Mouse (Mus musculus): ENCODE results near the gene Nub1.

The Nub1 gene

DNA sequence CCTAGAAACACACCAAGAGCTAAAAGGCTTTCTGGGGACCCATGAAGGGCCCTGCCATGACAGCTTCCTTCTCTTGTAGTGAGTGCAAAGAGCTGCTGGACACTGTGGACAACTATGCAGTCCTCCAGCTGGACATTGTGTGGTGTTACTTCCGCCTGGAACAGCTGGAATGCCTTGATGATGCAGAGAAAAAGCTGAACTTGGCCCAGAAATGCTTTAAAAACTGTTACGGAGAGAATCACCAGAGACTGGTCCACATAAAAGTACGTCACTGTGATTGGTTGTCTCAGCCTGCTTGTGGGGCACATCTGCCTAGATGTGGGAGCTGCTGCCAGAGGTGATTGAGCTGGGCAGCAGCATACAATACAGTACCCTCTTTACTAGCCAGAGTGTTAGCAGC, 15.9 kb downstream of the Nub1 start:
- no peak for DNase-seq (ENCODE audit: low spot score in 2 of 2)

DNA sequence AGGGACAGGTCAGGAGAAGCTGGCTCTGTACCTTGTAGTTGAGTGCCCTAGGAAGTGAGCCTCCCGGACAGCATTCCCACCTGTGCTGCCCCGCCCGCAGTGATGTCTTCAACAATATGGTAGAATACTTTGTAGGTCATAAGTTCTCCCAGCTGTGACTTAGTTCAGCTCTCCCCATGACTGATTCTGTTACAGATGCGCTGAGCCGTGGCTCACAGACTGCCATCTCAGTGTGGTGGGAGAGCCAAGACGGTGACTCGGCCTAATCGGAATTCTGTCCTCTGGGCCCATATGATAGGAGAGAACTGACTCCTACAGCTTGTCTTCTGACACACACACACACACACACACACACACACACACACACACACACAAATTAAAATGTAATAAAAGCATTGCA, 19.3 kb downstream of the Nub1 start:
- no peak for DNase-seq (ENCODE audit: low spot score in 2 of 2)

DNA sequence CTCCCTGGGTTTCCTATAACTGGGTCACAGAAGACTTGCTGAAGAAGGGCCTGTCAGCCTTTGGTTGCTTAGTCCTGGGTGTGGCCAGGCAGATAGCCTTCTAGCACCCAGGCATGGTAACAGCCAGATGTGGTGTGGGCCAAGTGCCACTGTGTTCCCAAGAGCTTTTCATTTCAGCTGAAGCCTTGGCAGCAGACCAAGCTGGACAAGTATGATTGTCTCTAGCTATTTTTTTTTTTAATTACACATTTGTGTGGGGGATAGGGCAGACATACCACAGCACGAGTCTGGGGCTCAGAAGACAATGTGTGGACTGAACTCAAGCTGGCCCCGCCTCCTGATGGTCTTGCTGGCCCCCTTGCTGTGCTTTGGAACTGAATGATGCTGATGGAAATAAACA, 24.6 kb downstream of the Nub1 start:
- no peak for DNase-seq (ENCODE audit: low spot score in 2 of 2)

DNA sequence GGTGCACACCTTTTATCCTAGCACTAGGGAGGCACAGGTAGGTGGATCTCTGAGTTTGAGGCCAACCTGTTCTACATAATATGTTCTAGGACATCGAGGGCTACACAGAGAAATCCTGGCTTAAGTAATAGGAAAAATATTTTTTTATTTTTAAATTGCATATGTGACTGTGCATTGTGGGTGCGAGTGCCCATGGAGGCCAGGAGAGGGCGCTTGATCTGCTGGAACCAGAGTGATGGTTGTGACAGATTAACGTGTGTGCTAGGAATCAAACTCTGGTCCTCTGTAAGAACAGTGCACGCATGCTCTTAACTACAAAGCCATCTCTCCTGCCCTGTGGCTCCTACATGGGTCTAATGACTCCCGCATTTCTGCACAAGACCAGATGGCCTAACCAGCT, 26.3 kb downstream of the Nub1 start:
- no peak for DNase-seq (ENCODE audit: low spot score in 2 of 2)

DNA sequence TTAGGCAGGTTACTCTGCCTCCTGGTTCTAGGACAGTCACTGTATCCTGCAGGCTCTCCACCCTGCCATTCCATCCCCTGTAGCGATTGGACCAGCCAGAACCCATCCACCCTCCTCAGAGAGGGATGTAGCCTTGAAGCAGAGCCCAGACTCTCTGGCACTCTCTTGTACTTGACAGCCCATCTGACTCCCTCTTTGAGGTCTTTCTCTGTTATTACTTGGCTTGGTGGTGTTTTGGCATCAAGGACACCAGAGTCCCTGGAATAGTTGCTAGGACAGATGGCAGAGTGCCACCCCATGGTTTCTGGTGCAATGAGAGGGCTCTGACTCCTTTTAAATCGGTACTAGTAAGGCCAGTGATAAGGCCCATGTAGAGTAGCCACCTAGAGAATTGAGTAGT, 27.9 kb downstream of the Nub1 start:
- DNase-seq (ENCODE audit: low spot score in 2 of 2) = peak in 1 of 2 experiments; percentile 29

DNA sequence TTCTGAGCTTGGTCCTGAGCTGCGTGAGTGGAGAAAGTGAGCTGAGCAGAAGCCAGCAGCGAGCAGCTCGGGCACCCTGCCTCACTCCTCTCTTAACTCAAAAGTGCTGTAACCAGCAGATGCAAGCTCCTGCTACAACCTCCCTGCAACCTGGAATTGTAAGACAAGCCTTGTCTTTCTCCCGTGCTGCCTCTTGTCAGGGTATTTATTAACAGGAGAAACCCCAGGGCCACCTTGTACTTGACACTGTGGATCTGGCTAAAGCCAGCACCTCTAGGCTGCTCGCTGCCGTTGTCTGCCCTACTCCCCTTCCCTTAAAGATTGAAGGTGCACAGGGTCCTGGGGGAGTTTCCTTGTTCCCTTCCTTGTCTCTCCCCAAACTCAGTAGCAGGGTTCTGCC, 28.7 kb downstream of the Nub1 start:
- DNase-seq (ENCODE audit: low spot score in 2 of 2) = no peak

DNA sequence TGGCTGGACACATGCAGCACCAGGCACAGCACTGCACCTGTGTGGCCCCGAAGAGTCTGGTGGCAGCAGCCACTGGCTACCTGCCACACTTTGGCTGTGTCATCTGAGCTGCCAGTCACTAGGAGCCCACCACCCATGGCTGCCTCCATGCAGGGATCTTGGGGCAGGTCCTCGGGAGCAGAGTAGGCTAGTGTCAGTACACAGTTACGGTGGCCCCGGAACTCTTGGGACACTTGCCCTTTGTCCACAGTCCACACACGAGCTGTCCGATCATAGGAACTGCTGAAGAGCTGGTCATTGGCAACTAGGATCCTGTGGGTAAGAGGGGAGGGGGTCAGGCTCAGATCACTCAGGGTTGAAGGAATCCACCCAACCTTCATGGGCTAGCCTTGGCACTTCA, 32.7 kb downstream of the Nub1 start:
- DNase-seq (ENCODE audit: low spot score in 2 of 2) = no peak

DNA sequence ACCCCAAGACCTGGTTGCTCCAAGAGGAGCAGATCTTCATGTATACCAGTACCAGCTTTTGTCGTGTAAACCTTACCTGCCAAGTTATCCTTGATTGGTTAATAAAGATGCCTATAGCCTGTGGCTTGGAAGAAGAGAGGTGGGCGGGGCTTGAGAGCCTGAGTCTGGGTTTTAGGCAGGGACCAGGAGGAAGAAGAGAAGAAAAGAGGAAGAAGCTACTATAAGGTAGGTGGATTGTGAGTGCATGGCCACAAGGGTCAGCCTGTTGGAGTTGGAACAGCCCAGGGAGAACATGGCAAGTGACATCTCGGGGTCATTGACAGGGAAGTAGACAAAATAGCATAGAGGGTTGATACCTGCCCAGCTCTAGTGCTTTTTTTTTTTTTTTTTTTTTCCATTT, 34.5 kb downstream of the Nub1 start:
- no peak for DNase-seq (ENCODE audit: low spot score in 2 of 2)

DNA sequence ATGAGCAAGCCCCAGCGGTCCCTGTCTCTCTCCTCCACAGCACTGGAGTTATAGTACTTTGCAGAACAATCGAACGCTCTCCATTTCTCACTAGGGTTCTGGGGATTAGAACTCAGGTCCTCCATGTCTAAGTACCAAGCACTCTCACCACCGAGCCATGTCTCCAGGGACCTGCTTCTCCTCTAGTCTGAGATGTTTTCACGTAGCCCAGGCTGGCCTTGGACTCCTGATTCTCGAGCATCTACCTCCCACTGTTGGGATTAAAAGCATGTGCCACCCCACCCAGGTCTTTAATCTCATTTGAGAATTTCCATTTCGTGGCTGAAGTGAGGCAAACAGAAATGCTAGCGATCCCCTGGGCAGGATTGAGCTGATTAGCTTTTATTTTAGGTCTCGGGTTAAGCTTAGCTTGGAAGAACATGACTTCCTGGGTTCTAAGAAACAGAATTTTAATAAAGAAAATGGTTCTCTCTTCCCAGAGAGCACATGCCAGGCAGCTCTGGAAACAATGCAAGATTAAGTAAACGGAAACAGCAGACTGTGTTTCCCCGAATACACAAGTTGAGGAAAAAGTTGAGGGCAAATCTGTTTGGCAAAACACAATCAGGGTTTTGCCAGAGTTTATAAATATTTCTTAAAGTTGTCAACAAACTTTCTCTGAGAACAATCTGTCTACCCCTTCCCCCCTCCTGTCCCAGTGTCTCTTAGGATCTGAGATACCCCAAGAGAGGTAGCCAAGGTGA, 38.4 kb downstream of the Nub1 start:
- DNase-seq (ENCODE audit: low spot score in 2 of 2) = no peak

DNA sequence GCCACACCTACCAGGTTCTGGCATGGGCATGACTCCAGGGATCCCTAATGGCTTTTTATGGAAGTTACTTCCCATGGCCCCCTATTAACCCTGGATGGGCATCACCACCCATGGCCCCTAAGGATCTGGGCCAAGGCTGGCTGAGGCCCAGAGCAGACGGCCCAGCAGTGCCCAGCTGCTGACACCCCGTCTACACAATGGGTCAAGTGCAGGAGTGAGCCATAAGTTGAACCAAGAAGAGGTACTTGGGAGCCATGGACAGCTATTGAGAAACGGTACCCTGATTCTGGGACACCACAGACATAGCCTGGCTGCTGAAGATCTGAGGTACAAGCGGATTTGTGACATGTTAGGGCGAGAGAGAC, 38.9 kb downstream of the Nub1 start:
- no peak for DNase-seq (ENCODE audit: low spot score in 2 of 2)

DNA sequence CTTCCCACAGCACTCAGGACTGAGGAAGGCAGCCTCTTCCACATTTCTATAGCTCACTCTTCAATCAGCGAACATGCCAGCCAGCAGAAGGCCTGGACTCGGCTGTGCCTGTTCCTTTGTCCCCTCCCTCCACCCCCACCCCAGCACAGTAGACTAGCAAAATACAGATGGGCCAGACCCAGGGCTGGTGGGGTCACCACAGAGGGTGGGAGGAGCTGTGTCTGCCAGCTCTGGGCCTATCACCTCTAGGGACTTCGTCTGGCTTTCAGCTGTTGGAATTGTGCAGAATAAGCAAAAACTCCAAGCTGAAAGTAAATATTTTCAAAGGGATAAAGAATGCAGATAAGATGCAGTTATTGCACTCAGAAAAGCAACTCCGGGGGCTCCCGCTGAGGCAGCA, 39.5 kb downstream of the Nub1 start:
- DNase-seq (ENCODE audit: low spot score in 2 of 2) = no peak

DNA sequence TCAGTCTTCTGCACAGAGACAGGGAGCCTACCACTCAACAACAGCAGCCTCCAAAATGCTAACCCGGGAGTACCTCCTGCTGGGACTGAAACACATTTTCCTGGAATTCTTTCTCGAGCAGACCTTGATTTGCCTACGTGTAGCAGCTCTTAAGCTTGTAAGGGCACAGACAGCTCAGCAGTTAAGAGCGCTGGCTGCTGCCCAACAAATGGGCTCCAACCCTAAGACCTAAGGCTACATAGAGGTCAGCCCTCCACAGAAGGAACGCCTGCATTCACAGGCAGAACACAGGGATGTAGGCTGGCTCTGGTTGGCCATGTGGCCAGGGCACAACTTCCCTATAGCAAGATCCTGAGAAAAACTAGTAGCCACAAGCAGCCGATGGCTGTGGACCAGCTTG, 40.6 kb downstream of the Nub1 start:
- no peak for DNase-seq (ENCODE audit: low spot score in 2 of 2)

DNA sequence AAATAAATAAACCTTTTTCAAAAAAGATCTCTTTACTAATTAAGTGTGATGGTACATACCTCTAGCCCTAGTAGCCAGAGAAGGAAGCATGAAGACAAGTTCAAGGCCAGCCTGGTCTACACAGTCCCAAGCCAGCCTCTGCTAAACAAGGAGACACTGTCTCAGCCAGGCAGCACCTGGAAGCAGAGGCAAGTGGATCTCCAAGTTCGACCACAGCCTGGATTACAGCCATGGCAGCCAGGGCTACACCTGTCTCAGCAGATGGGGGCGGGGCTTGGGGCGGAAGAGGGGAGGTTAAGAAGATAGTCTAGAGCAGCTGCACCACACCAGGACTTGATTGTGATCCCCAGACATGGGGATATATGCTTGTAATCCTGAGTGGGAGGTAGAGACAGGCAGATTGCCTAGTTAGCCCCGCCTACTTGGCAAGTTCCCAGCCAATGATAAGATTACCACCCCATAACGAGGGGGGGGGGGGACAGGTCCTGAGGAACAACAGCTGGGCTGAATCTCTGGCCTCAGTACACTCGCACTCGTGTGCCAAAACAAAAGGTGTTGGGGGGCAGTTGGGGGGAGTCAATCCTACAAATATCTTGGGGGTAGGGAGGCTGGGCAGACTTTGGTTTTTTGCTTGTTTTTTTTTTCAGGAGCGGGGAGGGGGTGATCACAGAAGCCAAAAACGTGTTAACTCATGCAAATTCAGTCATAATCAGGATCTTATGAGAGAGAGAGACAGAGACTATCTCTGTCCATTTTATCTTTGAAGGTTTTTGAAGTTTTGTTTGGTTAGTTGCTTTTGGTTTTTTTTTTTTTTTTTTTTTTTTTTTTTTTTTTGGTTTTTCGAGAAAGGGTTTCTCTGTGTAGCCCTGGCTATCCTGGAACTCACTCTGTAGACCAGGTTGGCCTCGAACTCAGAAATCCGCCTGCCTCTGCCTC, 41.8 kb downstream of the Nub1 start:
- no peak for DNase-seq (ENCODE audit: low spot score in 2 of 2)

DNA sequence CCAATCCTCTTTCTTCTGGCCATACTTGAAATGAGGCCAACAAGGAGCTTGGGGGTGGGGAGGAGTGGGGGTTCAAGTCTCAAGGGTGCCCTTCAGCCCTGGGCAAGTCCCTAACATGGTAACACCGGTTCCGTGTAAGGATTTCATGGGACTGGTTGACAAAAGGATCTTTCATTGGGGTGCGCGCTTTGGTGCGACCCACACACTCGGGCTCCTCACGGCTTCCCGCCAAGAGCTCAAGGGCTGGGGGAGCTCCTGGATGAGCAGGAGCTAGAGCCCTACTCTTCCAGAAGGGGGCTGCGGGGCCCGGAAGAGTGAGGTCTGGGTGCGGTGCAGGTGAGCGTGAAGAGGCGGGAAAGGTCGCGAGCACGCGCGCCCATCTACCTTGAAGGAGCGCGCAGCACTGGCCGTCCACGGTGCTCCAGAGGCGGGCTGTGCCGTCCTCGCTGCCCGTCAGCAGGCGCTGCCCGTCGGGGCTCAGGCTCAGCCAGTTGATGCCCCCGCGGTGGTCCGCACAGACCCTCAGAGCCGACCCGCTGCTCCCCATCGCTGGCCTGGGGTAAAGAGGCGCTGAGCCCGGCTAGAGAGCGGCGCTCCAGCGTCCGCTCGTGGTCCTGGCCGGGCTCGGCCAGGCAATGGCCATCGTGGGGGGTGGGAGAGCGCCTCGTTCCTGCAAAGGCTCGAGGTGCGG, 44.6 kb downstream of the Nub1 start:
- DNase-seq (ENCODE audit: low spot score in 2 of 2) = no peak

DNA sequence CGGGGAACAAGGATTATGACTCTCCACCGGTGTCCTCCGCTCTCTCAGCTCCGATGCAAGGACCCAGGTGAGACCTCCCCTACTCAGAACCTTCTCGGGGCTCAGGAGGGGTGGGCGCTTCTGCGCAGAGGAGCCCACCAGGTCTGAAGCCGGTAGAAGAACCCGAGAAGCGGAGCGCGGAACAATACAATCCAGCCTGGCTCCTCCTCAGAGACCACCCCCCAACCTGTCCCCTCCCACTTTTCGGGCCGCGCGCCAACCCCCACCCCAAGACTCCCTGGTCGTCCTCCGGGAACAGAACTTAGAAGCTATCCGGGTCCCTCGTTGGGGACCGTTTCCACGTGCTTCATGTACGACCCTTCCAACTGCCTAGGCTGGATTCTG, 45.1 kb downstream of the Nub1 start, which contains the start of gene Wdr86:
Gene Wdr86, minus strand, starts transcription at position 240 of the 384 bp plus-strand sequence.
- no peak for DNase-seq (ENCODE audit: low spot score in 2 of 2)

DNA sequence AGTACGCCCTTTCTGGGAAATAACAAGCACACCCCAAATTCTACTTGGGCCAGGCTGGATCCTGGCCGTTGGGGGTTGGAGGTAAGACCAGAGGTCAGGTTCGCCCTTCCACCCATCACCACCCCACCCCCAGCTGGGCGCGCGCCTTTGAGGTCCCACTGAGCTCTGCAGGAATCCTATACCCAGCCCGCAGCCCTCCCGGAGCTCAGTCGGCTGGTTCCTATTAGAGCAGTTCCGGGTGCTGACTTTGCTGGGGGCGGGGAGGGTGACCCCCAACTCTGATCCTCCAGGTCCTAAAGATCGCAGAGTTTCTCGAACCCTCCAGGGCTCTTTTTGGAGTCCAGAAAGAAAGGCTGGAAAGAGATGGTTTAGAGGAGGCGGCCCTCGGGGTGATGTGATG, 45.7 kb downstream of the Nub1 start:
- DNase-seq (ENCODE audit: low spot score in 2 of 2) = no peak

DNA sequence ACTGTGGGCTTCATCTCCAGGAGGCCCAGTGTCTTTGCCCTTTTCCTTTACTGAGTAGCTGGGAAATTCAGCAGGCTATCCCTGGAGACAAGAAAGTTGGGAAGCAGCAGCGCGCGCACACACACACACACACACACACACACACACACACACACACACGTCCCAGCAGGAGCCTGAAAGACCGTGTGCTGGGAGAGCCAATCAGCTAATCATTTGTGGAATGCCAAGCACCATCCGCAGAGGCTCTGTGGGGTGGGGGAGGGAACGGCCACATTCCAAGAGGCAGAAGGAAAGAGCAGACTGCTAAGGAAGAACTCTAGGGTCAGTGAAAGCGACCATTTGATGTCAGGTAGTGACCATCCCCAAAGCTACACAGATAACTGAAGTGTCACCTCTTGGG, 47.8 kb downstream of the Nub1 start:
- no peak for DNase-seq (ENCODE audit: low spot score in 2 of 2)

DNA sequence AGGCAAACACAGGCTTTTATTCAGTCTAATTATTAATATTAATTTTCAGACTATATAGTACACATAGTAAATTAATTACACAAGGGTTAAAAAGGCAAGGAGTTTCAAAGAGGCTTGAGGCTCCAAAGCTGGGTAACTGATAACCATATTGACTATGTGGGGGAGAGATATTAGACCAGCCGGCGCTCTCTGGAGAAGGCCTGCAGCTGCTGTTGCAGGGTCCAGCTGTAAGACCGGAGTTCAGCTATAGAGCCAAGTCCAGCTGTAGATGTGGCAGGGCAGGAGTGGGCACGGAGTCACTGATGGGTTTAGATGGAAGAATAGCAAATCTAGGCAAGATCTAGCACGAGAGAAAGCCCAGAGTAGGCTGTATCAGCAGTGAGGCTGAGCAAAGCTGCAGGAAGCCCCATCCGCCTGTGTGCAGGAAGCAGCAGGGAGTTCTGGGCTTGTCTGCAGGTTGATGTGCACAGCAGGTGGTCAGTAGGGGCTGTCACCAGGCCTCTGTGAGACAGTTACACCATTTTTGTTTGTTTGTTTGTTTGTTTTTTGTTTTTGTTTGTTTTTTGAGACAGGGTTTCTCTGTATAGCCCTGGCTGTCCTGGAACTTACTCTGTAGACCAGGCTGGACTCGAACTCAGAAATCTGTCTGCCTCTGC, 48.6 kb downstream of the Nub1 start:
- no peak for DNase-seq (ENCODE audit: low spot score in 2 of 2)

DNA sequence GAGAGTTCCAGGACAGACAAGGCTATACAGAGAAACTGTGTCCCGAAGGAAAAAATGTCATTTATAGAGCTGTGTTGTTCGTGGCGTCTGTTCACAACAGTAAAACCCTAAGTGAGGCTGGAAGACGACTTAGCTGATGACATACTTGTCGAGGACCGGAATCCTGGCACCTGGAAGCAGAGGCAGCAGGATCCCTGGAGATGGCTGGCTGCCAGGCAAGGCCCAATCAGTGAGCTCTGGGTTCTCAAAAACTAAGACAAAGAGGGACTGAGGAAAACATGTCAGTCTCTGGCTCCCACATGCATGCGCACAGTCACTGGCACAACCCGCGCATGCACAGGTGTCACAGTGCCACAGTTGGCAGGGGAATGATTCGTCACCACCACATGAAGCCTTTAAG, 52.3 kb downstream of the Nub1 start:
- DNase-seq (ENCODE audit: low spot score in 2 of 2) = no peak

DNA sequence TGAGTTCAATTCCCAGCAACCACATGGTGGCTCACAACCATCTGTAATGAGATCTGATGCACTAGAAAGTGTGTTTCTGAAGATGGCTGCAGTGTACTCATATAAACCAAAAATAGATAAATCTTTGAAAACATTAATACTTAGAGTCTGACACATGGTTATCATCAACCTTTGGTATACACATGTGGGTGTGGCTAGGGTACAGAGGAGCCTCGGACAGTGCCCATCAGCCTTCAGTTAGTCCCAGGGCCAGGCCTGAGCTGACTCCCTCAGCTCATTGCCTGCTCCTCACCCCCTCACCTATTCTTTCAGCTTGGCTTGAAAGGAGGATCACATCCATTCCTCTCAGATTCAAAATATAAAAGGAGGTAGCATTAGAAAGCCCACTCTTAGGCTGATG, 53.2 kb downstream of the Nub1 start:
- DNase-seq (ENCODE audit: low spot score in 2 of 2) = no peak

DNA sequence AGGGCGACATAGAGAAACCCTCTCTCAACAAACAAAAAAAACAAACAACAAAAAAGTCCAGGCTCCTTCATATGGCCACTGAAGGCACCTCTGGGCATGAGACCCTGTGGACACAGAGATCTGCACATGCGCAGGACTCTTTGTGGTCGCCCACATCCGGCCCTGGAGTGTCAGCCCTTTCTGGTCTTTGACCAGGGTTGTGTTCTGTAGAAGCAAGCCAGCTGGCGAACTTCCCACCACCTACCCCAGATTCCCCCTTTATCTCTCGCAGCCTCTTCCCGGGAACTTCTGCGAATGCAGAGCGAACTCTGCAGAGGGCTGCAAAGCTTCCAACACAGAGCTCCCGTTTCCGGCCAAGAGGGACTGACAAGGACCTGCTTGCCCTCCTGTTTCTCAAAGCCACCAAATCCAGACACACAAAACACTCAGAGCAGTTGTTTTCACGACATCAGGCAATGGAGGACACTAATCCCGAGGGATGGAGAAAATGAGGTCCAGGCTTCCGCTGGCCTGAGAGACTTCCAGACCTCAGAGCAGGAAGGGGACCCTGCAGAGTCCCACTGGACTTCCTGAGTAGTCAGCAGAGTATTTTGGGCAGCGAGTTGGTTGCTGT, 53.9 kb downstream of the Nub1 start:
- DNase-seq (ENCODE audit: low spot score in 2 of 2) = peak; percentile 15 to 47

Measured in frontal cortex, postnatal 36 days (tissue).